ENCODE assay signal across 14 mouse cellular contexts in genomic region chr5:76954271-76954900, GRCm38 (mm10). TPM values are rescaled to one million over a fixed set of nuclear protein-coding genes. Genes with fewer than 3 reads are reported as not detected.
DNase-seq lines count a peak whose midpoint lies in the region; ATAC-seq and TF ChIP-seq lines count a peak whose summit lies in the region.
"Had no signal": no experiment of that assay in that cellular context is flagged by ENCODE, and none has a peak within 500 bp of the region (broad histone marks: within the 10 kb centered on the region; RNA-seq: fewer than 3 reads in every experiment).

No protein-coding gene starts in this region.

- 0 out of 2 replicates have a peak overlapping the region, but pooled peaks have one; percentile 80 for H3K4me3 ChIP-seq in forebrain, embryonic 10.5 days
- H3K4me3 ChIP-seq in forebrain, postnatal 0 days (ENCODE audit: low read depth, low read length), result no peak overlapping the region
- H3K4me3 ChIP-seq in limb, embryonic 12.5 days (replicated peaks), result no peak overlapping the region
- no peak overlapping the region for H3K4me3 ChIP-seq in limb, embryonic 10.5 days
- 0 out of 2 replicates have a peak overlapping the region, but pooled peaks have one; percentile 82 for H3K4me3 ChIP-seq in embryonic facial prominence, embryonic 10.5 days
- H3K4me3 ChIP-seq in liver, embryonic 16.5 days (ENCODE audit: low read depth, low read length), result no peak overlapping the region
- no peak overlapping the region for H3K4me3 ChIP-seq in midbrain, postnatal 0 days (ENCODE audit: low read depth, low read length)
- H3K4me3 ChIP-seq: heart, embryonic 10.5 days had no signal

- peaks cover 39% of the 10 kb centered on the region for H3K4me1 ChIP-seq in forebrain, embryonic 10.5 days
- H3K4me1 ChIP-seq in forebrain, postnatal 0 days (ENCODE audit: insufficient read depth), result peaks cover 14% of the 10 kb centered on the region
- peaks cover 32% of the 10 kb centered on the region for H3K4me1 ChIP-seq in limb, embryonic 12.5 days (replicated peaks)
- H3K4me1 ChIP-seq in limb, embryonic 10.5 days, result peaks cover 30% of the 10 kb centered on the region
- peaks cover 34% of the 10 kb centered on the region for H3K4me1 ChIP-seq in embryonic facial prominence, embryonic 10.5 days
- peaks cover 22% of the 10 kb centered on the region for H3K4me1 ChIP-seq in liver, embryonic 16.5 days (ENCODE audit: control insufficient read depth, low read depth, low read length)
- H3K4me1 ChIP-seq in midbrain, postnatal 0 days (ENCODE audit: insufficient read depth, low read length), result peaks cover 10% of the 10 kb centered on the region

- ATAC-seq in forebrain, postnatal 0 days, result no peak
- no peak for ATAC-seq in limb, embryonic 12.5 days (ENCODE audit: insufficient number of reproducible peaks, insufficient read depth, low FRiP score, low TSS enrichment, low read depth)
- ATAC-seq in liver, embryonic 16.5 days (ENCODE audit: low read depth), result no peak
- no peak for ATAC-seq in midbrain, postnatal 0 days (ENCODE audit: low FRiP score)

- WGBS in forebrain, embryonic 10.5 days, result 86% methylated on average over 6 of the region's 6 CpGs
- 76% methylated on average over 6 of the region's 6 CpGs for WGBS in forebrain, postnatal 0 days
- WGBS in limb, embryonic 12.5 days, result 85% methylated on average over 6 of the region's 6 CpGs
- 92% methylated on average over 6 of the region's 6 CpGs for WGBS in limb, embryonic 10.5 days
- 90% methylated on average over 6 of the region's 6 CpGs for WGBS in embryonic facial prominence, embryonic 10.5 days
- 59% methylated on average over 6 of the region's 6 CpGs for WGBS in liver, embryonic 16.5 days (ENCODE audit: insufficient replicate concordance)
- WGBS in midbrain, postnatal 0 days, result 87% methylated on average over 6 of the region's 6 CpGs

- H3K9me3 ChIP-seq in forebrain, embryonic 10.5 days, result no peaks in the 10 kb centered on the region
- H3K9me3 ChIP-seq in forebrain, postnatal 0 days (ENCODE audit: low read length), result no peaks in the 10 kb centered on the region
- no peaks in the 10 kb centered on the region for H3K9me3 ChIP-seq in limb, embryonic 12.5 days
- H3K9me3 ChIP-seq in limb, embryonic 10.5 days (replicated peaks), result no peaks in the 10 kb centered on the region
- H3K9me3 ChIP-seq in embryonic facial prominence, embryonic 10.5 days, result no peaks in the 10 kb centered on the region
- H3K9me3 ChIP-seq in liver, embryonic 16.5 days (replicated peaks; ENCODE audit: control insufficient read depth, low read length), result no peaks in the 10 kb centered on the region
- H3K9me3 ChIP-seq in midbrain, postnatal 0 days (ENCODE audit: low read length), result no peaks in the 10 kb centered on the region
- H3K9me3 ChIP-seq: heart, embryonic 10.5 days had no signal

- H3K27me3 ChIP-seq in forebrain, embryonic 10.5 days (ENCODE audit: poor library complexity, severe bottlenecking), result no peaks in the 10 kb centered on the region
- H3K27me3 ChIP-seq in forebrain, postnatal 0 days (ENCODE audit: insufficient read depth, low read length), result no peaks in the 10 kb centered on the region
- no peaks in the 10 kb centered on the region for H3K27me3 ChIP-seq in limb, embryonic 12.5 days
- H3K27me3 ChIP-seq in limb, embryonic 10.5 days (ENCODE audit: low read depth, poor library complexity, severe bottlenecking), result no peaks in the 10 kb centered on the region
- no peaks in the 10 kb centered on the region for H3K27me3 ChIP-seq in embryonic facial prominence, embryonic 10.5 days (replicated peaks; ENCODE audit: low read depth, poor library complexity, severe bottlenecking)
- H3K27me3 ChIP-seq in liver, embryonic 16.5 days (ENCODE audit: control insufficient read depth, insufficient read depth, low read depth, low read length), result no peaks in the 10 kb centered on the region
- H3K27me3 ChIP-seq in midbrain, postnatal 0 days (ENCODE audit: insufficient read depth, low read length), result no peaks in the 10 kb centered on the region

- H3K27ac ChIP-seq in forebrain, embryonic 10.5 days, result no peak overlapping the region
- H3K27ac ChIP-seq in forebrain, postnatal 0 days (ENCODE audit: low read depth, low read length), result no peak overlapping the region
- H3K27ac ChIP-seq in limb, embryonic 12.5 days, result no peak overlapping the region
- no peak overlapping the region for H3K27ac ChIP-seq in limb, embryonic 10.5 days
- H3K27ac ChIP-seq in embryonic facial prominence, embryonic 10.5 days (replicated peaks), result no peak overlapping the region
- peak overlapping the region; percentile 45; the same call in 1 of the 2 replicates for H3K27ac ChIP-seq in liver, embryonic 16.5 days (ENCODE audit: low read length)
- no peak overlapping the region for H3K27ac ChIP-seq in midbrain, postnatal 0 days (ENCODE audit: low read depth, low read length)

- no peak for TF ChIP-seq CTCF in forebrain, postnatal 0 days (IDR thresholded peaks at IDR 0.05; ENCODE audit: low read depth)
- no peak for TF ChIP-seq CTCF in midbrain, postnatal 0 days (IDR thresholded peaks at IDR 0.05)

- no peak for DNase-seq in forebrain, embryonic 10.5 days (ENCODE audit: extremely low spot score, low spot score)
- no peak for DNase-seq in forebrain, postnatal 0 days
- DNase-seq in limb, embryonic 10.5 days (ENCODE audit: low spot score), result no peak
- DNase-seq in embryonic facial prominence, embryonic 10.5 days (ENCODE audit: low spot score), result no peak
- no peak for DNase-seq in spleen, adult 18-20 months
- no peak for DNase-seq in midbrain, postnatal 0 days (ENCODE audit: low spot score)
- DNase-seq: cerebellum, adult 18-20 months; kidney, postnatal 36 days; right cerebral cortex, postnatal 4 days; thymus, postnatal 4 days had no signal

- H3K36me3 ChIP-seq in forebrain, embryonic 10.5 days (replicated peaks), result peaks cover 62% of the 10 kb centered on the region
- peaks cover 20% of the 10 kb centered on the region for H3K36me3 ChIP-seq in forebrain, postnatal 0 days (ENCODE audit: insufficient read depth)
- H3K36me3 ChIP-seq in limb, embryonic 12.5 days, result peaks cover 57% of the 10 kb centered on the region
- H3K36me3 ChIP-seq in limb, embryonic 10.5 days, result peaks cover 62% of the 10 kb centered on the region
- H3K36me3 ChIP-seq in embryonic facial prominence, embryonic 10.5 days (replicated peaks), result peaks cover 62% of the 10 kb centered on the region
- peaks cover 21% of the 10 kb centered on the region for H3K36me3 ChIP-seq in liver, embryonic 16.5 days (ENCODE audit: control insufficient read depth, insufficient read depth)
- peaks cover 16% of the 10 kb centered on the region for H3K36me3 ChIP-seq in midbrain, postnatal 0 days (ENCODE audit: insufficient read depth, low read length)

- no peak overlapping the region for H3K9ac ChIP-seq in forebrain, postnatal 0 days
- no peak overlapping the region for H3K9ac ChIP-seq in limb, embryonic 12.5 days (replicated peaks)
- H3K9ac ChIP-seq in liver, embryonic 16.5 days (ENCODE audit: low read depth, low read length), result no peak overlapping the region
- no peak overlapping the region for H3K9ac ChIP-seq in midbrain, postnatal 0 days (replicated peaks; ENCODE audit: low read length, poor library complexity, severe bottlenecking)

- H3K4me2 ChIP-seq in forebrain, postnatal 0 days (ENCODE audit: low read depth), result no peak overlapping the region
- 0 out of 2 replicates have a peak overlapping the region, but pooled peaks have one; percentile 79 for H3K4me2 ChIP-seq in limb, embryonic 12.5 days
- H3K4me2 ChIP-seq in liver, embryonic 16.5 days (ENCODE audit: low read depth, low read length), result no peak overlapping the region
- H3K4me2 ChIP-seq in midbrain, postnatal 0 days (ENCODE audit: low read depth, low read length, poor library complexity, severe bottlenecking), result no peak overlapping the region

RNA-seq across cellular contexts. Expression of gene Ppat, which starts 3.0 kb away (rescaled TPM):
- 63.7 and 70.1 TPM in 2 replicates for polyA plus RNA-seq in forebrain, embryonic 10.5 days (2016; fragmentation: Nextera tagmentation; extraction: Ambion mirVana)
- 15.3 and 16.1 TPM in 2 replicates for total RNA-seq in forebrain, postnatal 0 days (2014; rRNA removed)
- 10.5 and 11.2 TPM in 2 replicates for polyA plus RNA-seq in forebrain, postnatal 0 days (2015; fragmentation: Nextera tagmentation; extraction: Ambion mirVana)
- 34.6 and 36.0 TPM in 2 replicates for polyA plus RNA-seq in limb, embryonic 12.5 days (2016; fragmentation: Nextera tagmentation; extraction: Ambion mirVana)
- polyA plus RNA-seq in limb, embryonic 10.5 days (2016; fragmentation: Nextera tagmentation; extraction: Ambion mirVana), result 51.2 and 62.1 TPM in 2 replicates
- 53.0 and 56.5 TPM in 2 replicates for polyA plus RNA-seq in embryonic facial prominence, embryonic 10.5 days (2016; fragmentation: Nextera tagmentation; extraction: Ambion mirVana)
- polyA plus RNA-seq in liver, embryonic 16.5 days (2015; fragmentation: Nextera tagmentation; extraction: Ambion mirVana), result 18.0 and 20.1 TPM in 2 replicates
- 10.7 and 14.0 TPM in 2 replicates for total RNA-seq in midbrain, postnatal 0 days (2014; rRNA removed)
- 7.8 and 8.2 TPM in 2 replicates for polyA plus RNA-seq in midbrain, postnatal 0 days (2015; fragmentation: Nextera tagmentation; extraction: Ambion mirVana)

RNA-seq across cellular contexts. Expression of gene Paics, which starts 3.3 kb away (rescaled TPM):
- polyA plus RNA-seq in forebrain, embryonic 10.5 days (2016; fragmentation: Nextera tagmentation; extraction: Ambion mirVana), result 543 and 561 TPM in 2 replicates
- 142 and 150 TPM in 2 replicates for total RNA-seq in forebrain, postnatal 0 days (2014; rRNA removed)
- 147 and 152 TPM in 2 replicates for polyA plus RNA-seq in forebrain, postnatal 0 days (2015; fragmentation: Nextera tagmentation; extraction: Ambion mirVana)
- 392 and 396 TPM in 2 replicates for polyA plus RNA-seq in limb, embryonic 12.5 days (2016; fragmentation: Nextera tagmentation; extraction: Ambion mirVana)
- 508 and 515 TPM in 2 replicates for polyA plus RNA-seq in limb, embryonic 10.5 days (2016; fragmentation: Nextera tagmentation; extraction: Ambion mirVana)
- polyA plus RNA-seq in embryonic facial prominence, embryonic 10.5 days (2016; fragmentation: Nextera tagmentation; extraction: Ambion mirVana), result 469 and 495 TPM in 2 replicates
- polyA plus RNA-seq in liver, embryonic 16.5 days (2015; fragmentation: Nextera tagmentation; extraction: Ambion mirVana), result 139 and 155 TPM in 2 replicates
- total RNA-seq in midbrain, postnatal 0 days (2014; rRNA removed), result 96.6 and 116 TPM in 2 replicates
- 137 and 144 TPM in 2 replicates for polyA plus RNA-seq in midbrain, postnatal 0 days (2015; fragmentation: Nextera tagmentation; extraction: Ambion mirVana)

RNA-seq across cellular contexts. Expression of gene Srp72, which starts 20.1 kb away (rescaled TPM):
- polyA plus RNA-seq in forebrain, embryonic 10.5 days (2016; fragmentation: Nextera tagmentation; extraction: Ambion mirVana), result 80.8 and 81.1 TPM in 2 replicates
- 79.6 and 92.1 TPM in 2 replicates for total RNA-seq in forebrain, postnatal 0 days (2014; rRNA removed)
- 71.1 and 79.7 TPM in 2 replicates for polyA plus RNA-seq in forebrain, postnatal 0 days (2015; fragmentation: Nextera tagmentation; extraction: Ambion mirVana)
- 88.1 and 88.5 TPM in 2 replicates for polyA plus RNA-seq in limb, embryonic 12.5 days (2016; fragmentation: Nextera tagmentation; extraction: Ambion mirVana)
- 78.9 and 90.8 TPM in 2 replicates for polyA plus RNA-seq in limb, embryonic 10.5 days (2016; fragmentation: Nextera tagmentation; extraction: Ambion mirVana)
- polyA plus RNA-seq in embryonic facial prominence, embryonic 10.5 days (2016; fragmentation: Nextera tagmentation; extraction: Ambion mirVana), result 79.4 and 81.3 TPM in 2 replicates
- polyA plus RNA-seq in liver, embryonic 16.5 days (2015; fragmentation: Nextera tagmentation; extraction: Ambion mirVana), result 43.9 and 44.3 TPM in 2 replicates
- total RNA-seq in midbrain, postnatal 0 days (2014; rRNA removed), result 69.8 and 80.3 TPM in 2 replicates
- 74.3 and 76.7 TPM in 2 replicates for polyA plus RNA-seq in midbrain, postnatal 0 days (2015; fragmentation: Nextera tagmentation; extraction: Ambion mirVana)

RNA-seq across cellular contexts. Expression of gene Aasdh, which starts 49.1 kb away (rescaled TPM):
- 24.4 and 26.0 TPM in 2 replicates for polyA plus RNA-seq in forebrain, embryonic 10.5 days (2016; fragmentation: Nextera tagmentation; extraction: Ambion mirVana)
- 16.1 and 18.8 TPM in 2 replicates for total RNA-seq in forebrain, postnatal 0 days (2014; rRNA removed)
- polyA plus RNA-seq in forebrain, postnatal 0 days (2015; fragmentation: Nextera tagmentation; extraction: Ambion mirVana), result 6.7 and 13.3 TPM in 2 replicates
- 21.1 and 21.9 TPM in 2 replicates for polyA plus RNA-seq in limb, embryonic 12.5 days (2016; fragmentation: Nextera tagmentation; extraction: Ambion mirVana)
- 18.8 and 23.5 TPM in 2 replicates for polyA plus RNA-seq in limb, embryonic 10.5 days (2016; fragmentation: Nextera tagmentation; extraction: Ambion mirVana)
- polyA plus RNA-seq in embryonic facial prominence, embryonic 10.5 days (2016; fragmentation: Nextera tagmentation; extraction: Ambion mirVana), result 23.2 and 26.2 TPM in 2 replicates
- 5.8 and 6.1 TPM in 2 replicates for polyA plus RNA-seq in liver, embryonic 16.5 days (2015; fragmentation: Nextera tagmentation; extraction: Ambion mirVana)
- total RNA-seq in midbrain, postnatal 0 days (2014; rRNA removed), result 11.0 and 16.3 TPM in 2 replicates
- 10.1 and 11.5 TPM in 2 replicates for polyA plus RNA-seq in midbrain, postnatal 0 days (2015; fragmentation: Nextera tagmentation; extraction: Ambion mirVana)

RNA-seq across cellular contexts. Expression of gene Arl9, which starts 49.5 kb away (rescaled TPM):
- not detected in 2 replicates for polyA plus RNA-seq in forebrain, embryonic 10.5 days (2016; fragmentation: Nextera tagmentation; extraction: Ambion mirVana)
- total RNA-seq in forebrain, postnatal 0 days (2014; rRNA removed), result not detected in 2 replicates
- polyA plus RNA-seq in forebrain, postnatal 0 days (2015; fragmentation: Nextera tagmentation; extraction: Ambion mirVana), result not detected in 2 replicates
- polyA plus RNA-seq in limb, embryonic 12.5 days (2016; fragmentation: Nextera tagmentation; extraction: Ambion mirVana), result not detected in 2 replicates
- not detected in 2 replicates for polyA plus RNA-seq in limb, embryonic 10.5 days (2016; fragmentation: Nextera tagmentation; extraction: Ambion mirVana)
- polyA plus RNA-seq in embryonic facial prominence, embryonic 10.5 days (2016; fragmentation: Nextera tagmentation; extraction: Ambion mirVana), result 0.31 TPM in 1 of 2 replicates, not detected in the other
- polyA plus RNA-seq in liver, embryonic 16.5 days (2015; fragmentation: Nextera tagmentation; extraction: Ambion mirVana), result 0.18 and 0.19 TPM in 2 replicates
- not detected in 2 replicates for total RNA-seq in midbrain, postnatal 0 days (2014; rRNA removed)
- not detected in 2 replicates for polyA plus RNA-seq in midbrain, postnatal 0 days (2015; fragmentation: Nextera tagmentation; extraction: Ambion mirVana)
- total RNA-seq: left cerebral cortex, adult 8-10 months had no signal

Comparison
In these comparisons a context has a peak if more than half of its experiments do, and no peak if none do; other contexts are left out.
1. H3K4me3 ChIP-seq: peak in forebrain, embryonic 10.5 days (single experiment) and embryonic facial prominence, embryonic 10.5 days (single experiment); none in forebrain, postnatal 0 days (single experiment), limb, embryonic 12.5 days (single experiment), limb, embryonic 10.5 days (single experiment), liver, embryonic 16.5 days (single experiment) and midbrain, postnatal 0 days (single experiment).